Mouse (Mus musculus): ENCODE measurements around the gene Rcc2. TPM values are rescaled to one million over a fixed set of nuclear protein-coding genes. Genes with fewer than 3 reads are reported as not detected.

Rcc2 gene
- total and polyA plus RNA-seq, 3 experiments: 187 to 348 (median 249) TPM

- TF ChIP-seq TCF12 (IDR thresholded peaks at IDR 0.05; ENCODE audit: low read depth, low read length) (no peak), SMC3 (IDR thresholded peaks at IDR 0.05; ENCODE audit: low read depth, low read length) (no peak), NRF1 (IDR thresholded peaks at IDR 0.05; ENCODE audit: low read depth, low read length) (no peak), MXI1 (IDR thresholded peaks at IDR 0.05; ENCODE audit: low read depth, low read length) (no peak), TBP (conservative IDR thresholded peaks at IDR 0.05; ENCODE audit: low read depth, low read length) (no peak), POLR2AphosphoS2 (IDR thresholded peaks at IDR 0.05; ENCODE audit: low read depth, low read length) (no peak), USF1 (IDR thresholded peaks at IDR 0.05; ENCODE audit: low read depth, low read length) (no peak), GABPA (IDR thresholded peaks at IDR 0.05; ENCODE audit: insufficient replicate concordance, low read depth, low read length) (no peak), E2F4 (IDR thresholded peaks at IDR 0.05; ENCODE audit: insufficient replicate concordance, low read depth, low read length) (no peak), MEF2A (IDR thresholded peaks at IDR 0.05; ENCODE audit: borderline replicate concordance, low read depth, low read length) (no peak), CTCF (conservative IDR thresholded peaks at IDR 0.05 in 1 of 2, IDR thresholded peaks at IDR 0.05 in 1 of 2; ENCODE audit: low read depth in 2 of 2, low read length in 2 of 2) (no peak), KAT2A (IDR thresholded peaks at IDR 0.05; ENCODE audit: insufficient replicate concordance, low read length) (no peak), ZMIZ1 (IDR thresholded peaks at IDR 0.05; ENCODE audit: low read depth, low read length) (no peak)
- peaks cover 0 to 14% of the 10 kb centered on the region in 2 experiments; a peak in 2 of 4 replicates for H3K4me1 ChIP-seq (ENCODE audit: control insufficient read depth in 1 of 2, insufficient read depth in 2 of 2)
- no peaks in the 10 kb centered on the region for H3K36me3 ChIP-seq (replicated peaks in 1 of 2; ENCODE audit: control insufficient read depth in 1 of 2, insufficient read depth in 1 of 2, low read length in 1 of 2)
- DNase-seq (ENCODE audit: extremely low read depth): no peak
- in situ Hi-C loops (cut with MboI; ENCODE audit: low pct_ligation_motif_present, low pct_unique_long_range_greater_than_20kb, low sequenced_read_pairs): no loop called here
- H3K27me3 ChIP-seq (replicated peaks): peaks cover 64% of the 10 kb centered on the region
- no peak within 1 kb of the TSS for H3K9ac ChIP-seq (ENCODE audit: insufficient read depth, low read depth)
- dilution Hi-C loops (cut with MboI; ENCODE audit: extremely low pct_ligation_motif_present, extremely low pct_unique_long_range_greater_than_20kb, low sequenced_read_pairs): no loop called here
- no peak within 1 kb of the TSS for H3K4me2 ChIP-seq (ENCODE audit: insufficient read depth, low read depth, poor library complexity, severe bottlenecking)
- H3K79me2 ChIP-seq (replicated peaks; ENCODE audit: control insufficient read depth, extremely low read depth, insufficient read depth, poor library complexity, severe bottlenecking): no peaks in the 10 kb centered on the region
- no peaks in the 10 kb centered on the region for H3K9me3 ChIP-seq (replicated peaks; ENCODE audit: low read length)
- H3K27ac ChIP-seq (ENCODE audit: insufficient read depth, low read depth): no peak within 1 kb of the TSS
- H3K4me3 ChIP-seq (replicated peaks in 1 of 3; ENCODE audit: low read depth in 2 of 3, low read length in 2 of 3, poor library complexity in 1 of 3): no peak within 1 kb of the TSS
Measured at GRCm38 (mm10) chr4:140665760-140666159, 34.6 kb upstream of the Rcc2 start, which contains the start of gene Arhgef10l. Arhgef10l (minus strand) TSS chr4:140666012.

DNA sequence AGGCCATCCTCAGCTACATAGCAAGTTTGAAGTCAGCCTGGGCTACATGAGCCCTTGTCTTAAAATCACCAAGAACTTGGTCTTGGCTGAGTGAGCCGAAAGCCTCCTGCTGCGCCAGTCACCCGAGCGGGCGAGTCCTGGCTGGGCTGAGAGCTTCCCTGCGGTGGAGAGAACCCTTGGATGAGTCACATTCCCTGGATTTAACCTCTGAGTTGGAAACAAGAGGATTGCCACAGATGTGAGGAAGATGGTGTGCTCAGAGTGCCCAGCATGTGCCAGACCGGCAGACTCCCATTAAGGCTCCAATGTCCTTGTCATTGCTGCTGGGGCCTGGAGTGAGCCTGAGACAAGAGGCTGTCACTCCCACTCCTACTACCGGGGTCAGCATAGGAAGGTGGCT lies 32.5 kb upstream of the Rcc2 start:
- dilution Hi-C loops (cut with MboI; ENCODE audit: extremely low pct_ligation_motif_present, extremely low pct_unique_long_range_greater_than_20kb, low sequenced_read_pairs) (no loop called here), in situ Hi-C loops (cut with MboI; ENCODE audit: low pct_ligation_motif_present, low pct_unique_long_range_greater_than_20kb, low sequenced_read_pairs) (no loop called here)
- no peak for DNase-seq (ENCODE audit: extremely low read depth)
- H3K36me3 ChIP-seq (replicated peaks in 1 of 2; ENCODE audit: control insufficient read depth in 1 of 2, insufficient read depth in 1 of 2, low read length in 1 of 2): no peaks in the 10 kb centered on the region
- TF ChIP-seq POLR2AphosphoS2 (IDR thresholded peaks at IDR 0.05; ENCODE audit: low read depth, low read length) (no peak), CHD1 (IDR thresholded peaks at IDR 0.05; ENCODE audit: low read depth, low read length) (no peak), GABPA (IDR thresholded peaks at IDR 0.05; ENCODE audit: insufficient replicate concordance, low read depth, low read length) (no peak), ZMIZ1 (IDR thresholded peaks at IDR 0.05; ENCODE audit: low read depth, low read length) (no peak), ELF1 (IDR thresholded peaks at IDR 0.05; ENCODE audit: low read depth, low read length) (no peak), CTCF (conservative IDR thresholded peaks at IDR 0.05 in 1 of 2, IDR thresholded peaks at IDR 0.05 in 1 of 2; ENCODE audit: low read depth in 2 of 2, low read length in 2 of 2) (no peak)
- no peaks in the 10 kb centered on the region for H3K9me3 ChIP-seq (replicated peaks; ENCODE audit: low read length)
- H3K27ac ChIP-seq (ENCODE audit: insufficient read depth, low read depth): no peak overlapping the region
- H3K79me2 ChIP-seq (replicated peaks; ENCODE audit: control insufficient read depth, extremely low read depth, insufficient read depth, poor library complexity, severe bottlenecking): no peaks in the 10 kb centered on the region
- H3K4me3 ChIP-seq (replicated peaks in 1 of 3; ENCODE audit: low read depth in 2 of 3, low read length in 2 of 3, poor library complexity in 1 of 3): no peak overlapping the region
- peaks cover 57% of the 10 kb centered on the region for H3K27me3 ChIP-seq (replicated peaks)
- H3K9ac ChIP-seq (ENCODE audit: insufficient read depth, low read depth): no peak overlapping the region
- H3K4me2 ChIP-seq (ENCODE audit: insufficient read depth, low read depth, poor library complexity, severe bottlenecking): no peak overlapping the region
- H3K4me1 ChIP-seq (ENCODE audit: control insufficient read depth in 1 of 2, insufficient read depth in 2 of 2): peaks cover 0 to 1% of the 10 kb centered on the region in 2 experiments; a peak in 1 of 4 replicates
